Mouse (Mus musculus) layer of hippocampus, adult 11-12 months (tissue): ENCODE results near the gene Ptn.

Experiments
- DNase-seq: peaks from one replicate; pipeline ENCODE4 v3.0.0; 2022; ENCODE audit warnings: low spot score

The Ptn gene

DNA sequence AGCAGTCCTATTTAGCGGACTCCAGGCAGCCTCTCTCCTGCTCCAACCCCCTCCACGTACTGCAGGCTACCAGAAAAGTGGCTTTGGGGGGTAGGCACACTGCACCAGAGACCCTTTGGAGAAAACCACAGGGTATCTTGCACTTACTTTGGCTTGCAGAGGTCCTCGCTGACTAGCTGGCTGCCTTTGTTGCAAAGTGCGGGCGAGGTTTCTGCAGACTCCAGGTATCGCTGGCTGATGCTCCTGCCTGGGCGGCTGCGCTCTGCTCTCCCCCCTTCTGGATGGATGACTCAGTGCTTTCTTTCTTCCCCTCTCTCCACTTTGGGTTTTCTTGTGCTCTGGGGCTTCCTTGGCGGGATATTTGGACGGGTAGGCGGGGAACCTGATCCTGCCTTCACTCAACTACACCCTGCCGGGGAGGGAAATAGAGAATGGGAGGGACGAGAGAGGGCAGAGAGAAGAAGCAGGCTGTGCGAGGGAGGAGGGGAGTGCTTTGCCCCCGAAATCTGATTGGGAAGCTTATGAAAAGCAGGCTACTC is at the start of gene Ptn:
Gene Ptn, minus strand, starts transcription at position 474 of the 539 bp plus-strand sequence.
- DNase-seq, result peak; percentile 67

DNA sequence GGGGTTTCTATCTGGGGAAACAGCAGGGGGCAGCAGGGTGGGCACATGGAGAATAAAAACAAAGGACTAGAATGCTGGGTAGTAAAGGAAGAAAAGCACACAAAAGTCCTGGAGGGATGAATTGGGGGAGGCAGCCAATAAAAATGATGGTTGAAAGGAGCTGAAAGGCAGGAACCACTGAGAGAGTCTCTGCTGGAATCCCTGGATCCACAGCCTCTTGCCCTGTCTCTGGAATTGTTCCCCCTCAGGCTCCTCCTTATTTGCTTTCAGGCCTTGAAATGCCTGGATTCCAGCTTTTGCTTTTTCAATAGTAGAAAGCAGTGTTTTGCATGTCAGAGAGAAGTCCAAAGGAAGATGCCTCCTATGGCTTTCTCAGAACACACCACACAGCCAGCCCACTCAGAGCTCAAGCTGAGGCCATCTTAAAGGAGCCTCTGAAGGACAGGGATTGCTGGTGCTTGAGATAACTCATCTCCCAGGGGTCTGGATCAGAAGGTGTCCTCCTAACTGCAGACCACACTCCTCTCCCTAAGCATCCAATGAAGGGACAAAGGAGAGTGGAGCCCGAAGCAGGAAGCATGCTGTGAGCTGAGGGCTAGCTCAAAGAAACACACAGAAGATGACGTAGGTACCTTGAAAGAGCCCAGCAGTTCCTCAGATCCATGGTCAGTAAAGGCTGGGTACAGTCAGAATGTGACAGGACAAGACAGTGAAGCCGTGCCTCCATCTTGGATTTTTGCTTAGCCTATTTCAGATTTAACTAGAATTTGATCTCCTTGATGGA is 48.4 kb upstream of the Ptn start:
- DNase-seq, result no peak

DNA sequence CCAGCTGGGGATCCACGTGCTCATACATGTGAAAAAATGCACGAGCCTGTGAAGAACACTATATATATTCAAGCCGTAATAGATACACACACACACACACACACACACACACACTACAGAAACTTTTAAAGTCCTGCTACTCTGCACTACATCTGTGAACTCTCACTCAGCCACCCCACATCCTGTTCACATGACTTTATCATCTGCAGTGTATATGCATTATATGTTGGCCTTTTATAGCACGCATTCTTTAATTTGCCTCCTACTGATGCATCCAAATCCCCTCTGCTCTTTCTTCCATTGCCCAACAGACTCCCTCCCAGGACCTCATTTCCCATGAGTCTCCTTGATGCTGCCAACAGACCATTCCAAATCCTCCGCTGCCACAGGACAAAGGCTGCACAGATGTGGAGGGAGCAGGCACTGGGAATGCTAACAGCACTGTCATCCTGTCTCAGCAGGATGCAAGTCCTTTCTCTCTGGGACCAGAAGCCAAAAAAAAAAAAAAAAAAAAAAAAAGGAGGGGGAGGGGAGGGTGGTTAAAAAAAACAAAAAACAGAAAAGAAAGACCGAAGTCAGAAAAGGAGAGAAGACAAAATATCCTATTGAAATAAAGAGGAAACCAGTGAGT is 47.7 kb upstream of the Ptn start:
- no peak for DNase-seq

DNA sequence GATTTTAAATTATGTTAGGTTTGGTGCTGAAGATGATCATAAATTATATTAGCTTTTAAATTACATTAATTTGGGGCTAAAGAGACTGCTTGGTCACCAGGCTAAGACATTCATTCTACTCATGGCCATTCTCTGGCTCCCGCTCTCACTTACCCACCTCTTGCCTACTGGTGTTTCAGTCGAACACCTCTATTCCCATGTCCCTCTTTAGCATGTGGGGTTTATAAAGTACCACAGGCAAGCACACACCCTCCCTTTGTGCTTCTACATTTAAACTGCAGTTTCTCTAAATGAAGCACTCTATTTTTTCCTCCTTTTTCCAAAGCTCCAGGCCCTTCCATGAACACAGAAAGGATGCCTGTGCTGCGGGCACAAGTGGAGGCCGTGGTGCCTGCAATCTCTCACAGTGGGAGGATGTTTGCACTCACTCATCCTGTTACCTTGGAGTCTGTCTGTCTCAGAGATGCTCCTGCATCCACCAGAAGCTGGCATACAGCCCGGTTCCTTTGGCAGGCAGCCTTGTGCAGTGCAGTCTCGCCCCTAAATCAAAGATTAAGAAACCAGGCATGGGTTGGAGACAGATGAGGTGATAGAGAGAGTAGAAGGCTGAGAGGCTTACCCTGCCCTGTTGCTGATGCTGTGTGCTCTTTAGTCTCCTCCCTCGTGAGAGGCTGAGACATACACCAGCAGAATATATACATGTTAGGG is 40.6 kb upstream of the Ptn start:
- DNase-seq, result peak; percentile 74

DNA sequence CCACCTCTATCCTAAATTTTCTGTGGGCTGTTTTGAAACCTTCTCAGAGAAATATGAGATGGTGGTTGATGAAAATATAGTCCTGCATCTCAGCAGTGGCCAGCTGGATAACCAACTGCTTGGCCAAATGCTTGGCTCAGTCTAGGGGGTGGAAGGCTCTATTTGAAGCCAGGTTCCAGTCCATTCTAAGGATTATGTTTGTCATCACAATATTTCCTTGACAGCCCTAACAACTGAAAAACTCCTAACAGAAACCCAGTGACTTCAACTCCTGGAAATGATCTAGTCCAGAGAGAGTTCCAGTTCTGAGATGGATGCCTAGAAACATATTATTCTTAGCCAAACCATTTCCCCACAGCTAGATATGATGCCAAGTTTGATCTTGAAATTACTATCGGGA is 35.3 kb upstream of the Ptn start:
- DNase-seq, result no peak

DNA sequence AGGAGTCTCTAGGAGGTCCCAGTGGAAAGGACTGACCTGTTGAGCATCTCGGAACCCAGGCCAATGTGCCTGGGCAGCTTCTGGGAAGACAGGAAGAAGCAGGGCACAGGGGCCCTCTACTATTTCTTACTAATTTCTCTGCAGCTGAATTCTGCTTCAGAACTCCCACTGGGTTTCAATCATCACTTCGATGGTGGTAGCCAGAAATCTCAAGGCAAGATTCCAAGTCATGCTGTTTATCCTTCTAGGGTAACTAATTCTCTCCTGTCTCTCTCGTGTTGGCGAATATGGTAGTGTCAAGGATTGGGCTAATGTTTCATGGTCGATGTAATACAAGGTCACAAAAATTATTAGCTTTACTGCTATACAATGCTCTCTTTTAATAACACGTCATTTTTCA is 34.2 kb upstream of the Ptn start:
- DNase-seq, result no peak

DNA sequence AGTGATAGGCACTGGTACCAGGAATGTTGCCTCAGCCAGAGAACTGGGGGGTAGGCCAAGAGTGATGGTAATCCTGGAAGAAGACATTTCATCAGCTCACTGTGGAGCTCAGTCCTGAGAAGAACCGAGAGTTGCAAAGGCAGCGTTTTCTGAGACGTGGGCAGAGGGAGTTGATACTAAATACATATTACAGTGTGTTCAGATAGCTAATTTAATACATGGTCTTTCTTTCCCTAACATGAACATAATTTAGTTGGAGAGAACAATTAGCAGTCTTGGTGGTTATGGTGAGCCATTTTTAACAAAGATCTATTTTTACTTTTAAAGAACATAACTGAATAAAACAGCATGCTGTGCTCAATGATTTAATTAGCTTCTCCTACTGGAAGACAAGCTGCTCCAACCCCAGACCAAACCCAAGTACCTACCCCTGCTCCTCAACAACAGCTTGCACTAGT is 33.0 kb upstream of the Ptn start:
- DNase-seq, result no peak

DNA sequence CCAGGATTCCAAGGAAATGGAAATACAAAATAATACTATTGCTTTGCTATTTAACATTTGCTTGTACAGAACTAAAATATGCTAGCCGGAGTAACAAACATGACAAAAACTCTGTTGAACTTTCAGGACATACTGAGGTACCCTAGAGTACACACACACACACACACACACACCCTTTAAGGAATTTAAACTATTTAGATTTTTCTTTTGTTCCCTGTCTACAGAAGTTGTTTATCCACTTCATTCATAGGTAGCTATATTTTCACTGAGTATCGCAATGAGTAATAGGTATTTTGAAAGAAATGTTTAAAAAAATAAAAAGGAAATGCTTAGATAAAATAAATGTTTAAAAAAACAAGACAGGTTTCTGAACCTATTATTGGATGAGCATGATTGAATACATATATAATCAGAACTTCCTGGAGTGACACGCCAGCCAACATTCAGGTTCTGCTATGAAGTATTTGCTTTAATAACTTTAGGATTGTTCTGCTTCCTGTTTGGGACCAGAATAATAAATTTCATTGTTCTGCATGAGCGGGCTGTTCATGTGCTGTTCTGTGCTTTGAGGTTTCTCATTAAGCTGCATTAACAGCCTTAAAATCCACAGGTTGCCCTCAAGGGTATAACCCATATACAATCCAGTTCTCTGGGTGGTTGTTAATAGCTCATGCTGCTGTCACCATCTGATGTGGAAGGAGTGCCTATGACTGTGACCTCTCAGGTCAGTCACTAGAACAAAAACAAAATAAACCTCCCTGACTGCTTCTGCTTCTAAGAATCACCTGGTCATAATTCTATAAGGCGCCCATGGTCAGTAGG is 32.3 kb upstream of the Ptn start:
- DNase-seq, result no peak

DNA sequence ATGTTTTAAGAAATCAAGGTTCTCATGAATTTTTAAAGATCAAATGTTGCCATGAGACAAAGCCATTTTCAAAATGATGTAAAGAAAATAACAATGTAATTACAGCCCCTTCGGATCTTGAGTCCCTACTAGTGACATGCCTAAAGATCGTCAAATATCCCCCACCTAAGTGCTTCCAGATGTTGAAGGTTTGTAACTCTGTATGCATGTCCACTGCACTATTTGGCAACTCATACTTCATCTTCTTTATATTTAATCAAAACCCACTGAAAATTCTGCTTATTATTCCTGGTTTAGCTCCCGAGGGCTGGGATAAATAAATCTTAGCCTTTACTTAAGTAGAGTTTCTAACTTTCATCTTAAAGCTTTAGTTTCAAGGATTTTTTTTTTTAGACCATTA is 31.7 kb upstream of the Ptn start:
- no peak for DNase-seq

DNA sequence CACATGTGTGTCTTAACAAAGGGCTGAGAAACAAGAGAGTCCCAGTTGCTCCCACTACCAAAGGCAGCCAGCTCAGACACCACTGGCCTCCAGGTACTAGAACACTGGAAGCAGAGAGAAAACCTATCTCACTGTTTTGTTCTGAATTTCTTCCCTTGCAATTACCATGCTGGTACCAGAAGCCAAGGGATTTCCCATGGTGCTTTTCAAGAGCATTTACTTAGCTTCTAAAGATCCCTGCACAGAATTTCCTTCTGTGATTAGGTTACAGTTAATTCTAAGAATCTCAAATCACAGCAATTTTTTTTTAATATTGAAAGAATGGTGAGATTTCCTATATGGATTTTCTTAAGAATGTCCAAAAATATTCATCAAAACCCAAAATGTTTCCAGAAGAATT is 31.2 kb upstream of the Ptn start:
- no peak for DNase-seq

DNA sequence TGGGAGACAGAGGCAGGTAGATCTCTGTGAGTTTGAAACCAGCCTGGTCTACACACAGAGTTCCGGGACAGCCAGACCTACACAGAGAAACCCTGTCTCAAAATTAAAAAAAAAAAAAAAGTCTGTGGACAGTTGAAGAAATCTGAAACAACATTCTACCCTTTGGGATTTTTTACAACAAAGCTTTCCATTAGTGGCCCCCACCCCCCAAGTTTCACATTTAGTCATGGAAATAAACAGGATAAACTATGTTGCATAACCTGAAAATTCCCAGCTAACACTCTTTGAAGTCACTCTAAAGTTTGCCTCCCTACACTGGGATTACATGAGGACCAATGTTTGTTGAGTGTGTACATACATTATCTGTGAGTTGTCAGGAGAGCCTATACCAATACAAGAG is 28.7 kb upstream of the Ptn start:
- DNase-seq, result no peak

DNA sequence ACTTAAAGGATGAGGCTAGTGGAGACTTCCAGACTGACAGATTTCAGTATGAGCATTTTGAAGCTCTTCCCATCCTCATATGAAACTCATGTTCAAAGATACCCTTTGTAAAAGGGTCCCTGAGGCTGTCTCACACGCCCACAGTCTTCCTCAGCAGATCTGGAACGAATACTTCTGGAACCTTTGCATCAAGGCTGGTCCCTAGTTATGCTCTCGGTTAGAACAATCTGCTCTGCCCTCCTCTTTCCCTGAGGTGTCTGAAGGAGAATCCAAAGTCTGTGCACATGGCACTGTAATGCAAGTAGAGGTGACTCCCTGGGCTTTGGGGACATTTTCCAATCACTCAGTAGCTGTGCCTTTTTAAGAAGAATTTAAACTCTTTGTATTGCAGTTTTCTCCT is 25.3 kb upstream of the Ptn start:
- no peak for DNase-seq

DNA sequence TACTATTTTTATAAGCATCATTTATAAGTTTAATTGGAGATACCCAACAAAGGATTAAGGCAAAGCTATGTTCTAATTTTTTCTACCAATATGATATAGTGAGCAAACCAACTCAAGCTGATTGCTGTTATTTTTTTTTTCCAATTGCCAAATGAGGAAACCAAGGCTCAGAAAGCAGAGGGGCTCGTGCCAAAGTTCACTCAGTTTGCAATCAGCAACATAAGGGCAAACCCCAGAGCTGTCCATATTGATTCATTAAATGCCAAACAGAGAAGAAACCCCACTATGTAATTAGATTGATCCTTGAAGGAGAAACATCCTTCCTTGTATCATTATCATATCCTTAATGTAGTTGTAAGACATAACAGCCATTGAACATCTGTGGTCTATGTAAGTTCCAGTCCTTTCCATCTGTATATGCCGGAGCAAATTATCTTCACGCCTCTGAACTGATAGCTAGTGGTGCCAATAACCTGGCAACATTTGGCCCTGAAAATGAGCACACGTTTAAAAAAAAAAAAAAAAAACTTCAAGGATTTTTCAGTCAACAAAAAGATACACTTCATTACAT is 24.8 kb upstream of the Ptn start:
- DNase-seq, result no peak

DNA sequence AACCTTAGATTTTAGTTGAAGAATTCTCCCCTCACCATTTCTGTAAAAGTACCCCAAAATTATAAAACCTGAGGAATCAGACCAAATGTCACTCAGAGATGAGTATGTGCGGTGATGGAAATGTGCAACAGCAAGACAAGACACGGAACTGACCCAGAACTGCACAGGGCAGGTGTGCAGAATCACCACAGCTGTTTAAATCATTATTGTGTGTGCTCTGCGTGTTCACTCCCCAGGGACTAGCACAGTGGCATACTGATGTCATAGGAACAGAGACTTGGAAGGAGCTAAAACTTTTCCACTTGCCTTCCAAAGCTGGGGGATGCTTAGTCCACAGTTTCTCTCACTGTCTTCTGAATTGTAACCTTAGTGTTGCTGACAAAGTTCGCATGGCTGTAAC is 22.7 kb upstream of the Ptn start:
- DNase-seq, result no peak

DNA sequence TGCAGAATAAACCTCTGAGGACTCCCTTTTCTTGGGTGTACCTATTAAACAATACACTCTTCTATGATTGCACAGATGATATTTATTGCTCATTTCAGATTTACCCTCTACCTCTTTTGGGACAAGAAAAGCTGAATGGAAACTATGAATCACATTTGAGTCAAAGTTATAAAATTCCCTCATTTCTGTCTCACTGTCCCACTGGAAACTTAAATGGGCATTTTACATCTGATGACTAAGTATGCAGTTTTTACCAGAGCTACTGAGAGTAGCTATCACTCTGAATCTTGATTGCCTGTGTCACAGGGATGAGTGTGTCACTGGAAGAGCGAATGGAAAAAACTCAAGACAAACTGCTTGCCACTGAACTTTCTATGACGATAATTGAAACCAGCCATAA is 22.2 kb upstream of the Ptn start:
- DNase-seq, result no peak

DNA sequence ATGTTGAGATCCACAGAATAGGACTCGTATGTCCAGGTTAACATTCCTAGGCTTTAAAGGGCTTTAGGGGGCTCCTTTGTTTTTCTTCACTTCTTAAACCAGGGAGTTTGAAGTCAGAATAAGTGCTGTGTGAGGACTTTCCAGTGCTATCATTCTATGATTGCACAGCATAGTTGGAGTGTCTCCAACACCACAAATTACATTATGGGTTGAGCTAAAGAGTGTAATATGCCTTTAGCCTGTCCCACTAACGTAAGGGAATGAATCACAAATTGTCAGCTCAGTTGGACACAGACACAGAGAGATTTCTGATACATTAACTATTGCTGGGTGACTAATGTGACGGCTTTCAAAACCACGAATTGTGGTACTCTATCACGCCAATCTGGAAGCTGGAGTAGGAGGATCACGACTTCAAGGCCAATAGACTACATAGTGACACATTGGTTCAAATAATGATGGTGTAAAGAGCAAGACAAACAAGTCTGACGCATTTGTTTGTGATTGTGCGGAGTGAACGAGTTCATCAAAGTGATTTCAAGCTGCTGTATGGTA is 20.4 kb upstream of the Ptn start:
- DNase-seq, result no peak

DNA sequence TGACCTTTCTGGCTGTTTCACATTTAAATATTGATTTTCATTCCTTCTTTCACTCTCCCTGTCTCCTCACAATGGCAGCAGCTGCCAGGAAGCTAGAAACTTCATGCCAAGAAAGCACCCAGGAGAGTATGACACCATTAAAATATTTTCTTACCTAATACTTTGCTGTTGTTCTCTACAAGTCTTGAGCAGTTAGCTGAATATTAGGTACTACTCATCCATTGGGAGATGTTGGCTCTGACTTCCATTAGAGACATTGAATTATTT is 9.7 kb upstream of the Ptn start:
- no peak for DNase-seq

DNA sequence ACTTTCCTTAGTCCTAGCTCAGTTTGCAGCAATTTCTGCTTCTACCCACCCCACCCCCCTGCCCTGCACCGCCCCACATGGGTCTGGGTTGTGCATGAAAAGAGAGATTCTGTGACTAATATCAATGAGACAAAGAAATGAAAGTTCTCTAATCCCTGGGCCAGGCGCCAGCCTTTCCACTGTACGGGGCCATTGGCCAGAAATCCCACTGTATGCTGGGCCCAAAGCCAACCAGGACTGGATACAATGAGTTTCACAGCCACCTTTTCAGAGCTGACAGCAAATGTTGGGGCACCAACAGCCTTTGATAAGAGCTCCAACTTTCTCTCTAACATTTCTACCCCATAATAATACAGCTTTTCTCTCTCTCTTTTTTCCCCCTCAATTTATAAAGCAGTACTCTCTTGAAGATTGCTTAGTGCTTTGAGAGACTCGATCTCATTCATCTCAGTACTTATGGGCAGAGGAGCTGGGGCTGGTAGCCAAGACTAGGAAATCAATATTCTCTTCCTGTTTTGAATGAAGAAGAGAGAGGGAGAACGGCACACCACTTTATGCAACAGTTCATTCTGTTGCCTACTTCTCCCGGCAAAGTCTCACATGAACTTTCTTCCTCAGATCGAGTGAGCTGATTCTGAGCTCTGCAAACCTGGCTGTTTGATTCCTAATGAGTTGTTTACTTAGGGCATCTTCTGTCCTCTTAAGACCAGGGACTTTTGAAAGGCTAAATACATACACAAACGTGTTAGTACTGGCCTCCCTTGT is 9.2 kb upstream of the Ptn start:
- peak; percentile 91 for DNase-seq

DNA sequence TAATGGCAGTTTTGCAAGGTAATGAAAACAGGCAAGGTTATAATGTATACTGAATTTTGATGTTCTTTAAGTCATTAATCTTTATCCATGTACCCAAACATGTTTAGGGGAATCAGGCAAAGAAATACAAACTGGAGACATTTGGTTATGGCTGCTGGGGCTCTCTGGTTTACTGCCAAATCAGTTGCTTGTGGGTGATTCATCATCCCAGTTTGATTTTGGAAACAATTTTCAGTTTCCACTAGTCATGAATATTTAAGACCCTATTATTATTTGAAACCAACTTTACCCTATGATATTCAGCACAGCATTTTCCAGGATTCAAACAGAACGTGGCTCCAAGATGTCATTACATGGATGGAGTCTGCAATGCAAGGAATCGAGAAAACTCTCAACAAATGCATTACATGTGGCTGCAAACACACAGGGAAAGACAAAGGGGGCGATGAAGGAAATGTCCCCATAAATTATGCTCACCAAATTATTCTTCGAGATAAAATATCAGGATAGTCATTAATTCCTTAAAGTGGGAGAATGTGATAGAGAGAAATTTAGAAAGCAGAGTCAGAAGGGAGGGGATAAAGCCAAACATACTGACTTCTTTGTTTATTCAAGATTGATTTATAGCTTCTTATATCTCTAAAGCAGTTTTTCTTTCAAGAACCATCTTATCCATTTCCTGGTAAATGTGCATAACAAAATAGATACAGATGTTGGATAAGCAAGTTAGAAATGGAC is 8.4 kb upstream of the Ptn start:
- peak; percentile 46 for DNase-seq

DNA sequence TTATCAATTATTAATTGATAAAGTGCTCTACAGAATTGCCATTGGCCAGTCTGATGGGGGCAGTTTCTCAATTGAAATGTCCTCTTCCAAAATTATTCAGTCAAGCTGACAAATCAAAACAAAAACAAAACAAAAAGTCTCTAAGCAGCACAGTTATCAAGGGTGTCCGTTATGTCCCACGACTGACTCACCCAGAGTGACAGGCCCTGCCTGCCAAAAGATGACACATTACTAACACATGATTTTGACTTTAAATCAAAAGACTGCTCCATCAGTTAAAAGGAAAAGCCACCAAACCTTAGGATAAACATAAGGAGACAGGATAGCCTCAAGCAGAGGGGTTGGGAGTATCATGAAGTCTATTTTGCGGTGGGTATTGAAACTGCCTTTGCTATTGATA is 6.6 kb upstream of the Ptn start:
- no peak for DNase-seq
